ENCODE assay signal across 19 mouse cellular contexts in the genomic region with DNA sequence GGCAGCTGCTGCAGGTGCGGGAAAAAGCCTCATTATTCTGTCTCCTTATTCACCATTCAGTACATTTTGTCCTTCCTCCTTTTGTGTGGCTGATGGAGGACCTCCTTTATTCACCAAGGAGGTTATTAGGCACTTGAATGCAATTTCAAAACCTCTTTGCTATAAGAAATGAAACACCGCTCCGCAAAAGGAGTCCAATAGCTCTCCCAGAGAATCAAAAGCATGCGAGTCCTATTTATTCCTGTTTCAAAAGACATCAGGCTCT.
DNase-seq lines count a peak whose midpoint lies in the region; ATAC-seq lines count a peak whose summit lies in the region.
"Had no signal": no experiment of that assay in that cellular context is flagged by ENCODE, and none has a peak within 500 bp of the region (broad histone marks: within the 10 kb centered on the region; RNA-seq: fewer than 3 reads in every experiment).

No protein-coding gene starts in this region.

- WGBS in forebrain, embryonic 10.5 days, result 49% methylated on average over 4 of the region's 4 CpGs
- WGBS in forebrain, embryonic 11.5 days, result 33% methylated on average over 4 of the region's 4 CpGs
- 11% methylated on average over 4 of the region's 4 CpGs for WGBS in forebrain, embryonic 16.5 days
- 36% methylated on average over 4 of the region's 4 CpGs for WGBS in midbrain, embryonic 14.5 days
- 37% methylated on average over 4 of the region's 4 CpGs for WGBS in neural tube, embryonic 15.5 days

- no peaks in the 10 kb centered on the region for H3K27me3 ChIP-seq in forebrain, embryonic 10.5 days (ENCODE audit: poor library complexity, severe bottlenecking)
- H3K27me3 ChIP-seq in forebrain, embryonic 11.5 days (ENCODE audit: control insufficient read depth, insufficient read depth, low read length), result no peaks in the 10 kb centered on the region
- no peaks in the 10 kb centered on the region for H3K27me3 ChIP-seq in forebrain, embryonic 16.5 days (replicated peaks; ENCODE audit: control insufficient read depth, insufficient read depth, low read length)
- no peaks in the 10 kb centered on the region for H3K27me3 ChIP-seq in midbrain, embryonic 14.5 days (ENCODE audit: control insufficient read depth, insufficient read depth, low read length)
- H3K27me3 ChIP-seq in neural tube, embryonic 15.5 days (replicated peaks), result no peaks in the 10 kb centered on the region
- H3K27me3 ChIP-seq: kidney, embryonic 15.5 days had no signal

- peak overlapping the region; percentile 51; the same call in 1 of the 2 replicates for H3K27ac ChIP-seq in forebrain, embryonic 10.5 days
- no peak overlapping the region for H3K27ac ChIP-seq in forebrain, embryonic 11.5 days (ENCODE audit: low read depth, low read length)
- peak overlapping the region; percentile 41; the same call in 1 of the 2 replicates for H3K27ac ChIP-seq in forebrain, embryonic 16.5 days (ENCODE audit: low read length)
- peak overlapping the region; percentile 55; the same call in 1 of the 2 replicates for H3K27ac ChIP-seq in midbrain, embryonic 14.5 days (replicated peaks; ENCODE audit: low read depth, low read length)
- no peak overlapping the region for H3K27ac ChIP-seq in neural tube, embryonic 15.5 days (replicated peaks)
- H3K27ac ChIP-seq: kidney, embryonic 15.5 days; left cerebral cortex, adult 2 months; macrophage had no signal

- H3K9ac ChIP-seq in forebrain, embryonic 11.5 days (ENCODE audit: low read length), result no peak overlapping the region
- H3K9ac ChIP-seq in forebrain, embryonic 16.5 days (replicated peaks; ENCODE audit: low read depth, low read length), result no peak overlapping the region
- no peak overlapping the region for H3K9ac ChIP-seq in midbrain, embryonic 14.5 days (replicated peaks; ENCODE audit: low read length)
- H3K9ac ChIP-seq in neural tube, embryonic 15.5 days (replicated peaks), result no peak overlapping the region
- H3K9ac ChIP-seq: kidney, embryonic 15.5 days had no signal

- H3K4me1 ChIP-seq in forebrain, embryonic 10.5 days, result peaks cover 12% of the 10 kb centered on the region
- no peaks in the 10 kb centered on the region; the same call in 1 of the 2 replicates for H3K4me1 ChIP-seq in forebrain, embryonic 11.5 days (replicated peaks; ENCODE audit: control insufficient read depth, insufficient read depth, low read length)
- H3K4me1 ChIP-seq in forebrain, embryonic 16.5 days (replicated peaks; ENCODE audit: control insufficient read depth, insufficient read depth, low read length), result peaks cover 2% of the 10 kb centered on the region; the same call in 1 of the 2 replicates
- H3K4me1 ChIP-seq in midbrain, embryonic 14.5 days (ENCODE audit: control insufficient read depth, insufficient read depth, low read length), result peaks cover 6% of the 10 kb centered on the region; the same call in 1 of the 2 replicates
- 0 out of 2 replicates have a peak, but pooled peaks cover 6% of the 10 kb centered on the region for H3K4me1 ChIP-seq in neural tube, embryonic 15.5 days
- H3K4me1 ChIP-seq: kidney, embryonic 15.5 days had no signal

- no peak overlapping the region for H3K4me2 ChIP-seq in forebrain, embryonic 11.5 days (ENCODE audit: low read depth, low read length, severe bottlenecking)
- H3K4me2 ChIP-seq in forebrain, embryonic 16.5 days (ENCODE audit: low read length), result no peak overlapping the region; the same call in 1 of the 2 replicates
- no peak overlapping the region for H3K4me2 ChIP-seq in midbrain, embryonic 14.5 days (ENCODE audit: low read length)
- no peak overlapping the region for H3K4me2 ChIP-seq in neural tube, embryonic 15.5 days
- H3K4me2 ChIP-seq: kidney, embryonic 15.5 days had no signal

- no peak for ATAC-seq in forebrain, embryonic 11.5 days (replicated peaks; ENCODE audit: low FRiP score)
- ATAC-seq in forebrain, embryonic 16.5 days, result no peak
- ATAC-seq in midbrain, embryonic 14.5 days (ENCODE audit: low FRiP score, low TSS enrichment), result no peak
- no peak for ATAC-seq in neural tube, embryonic 15.5 days (ENCODE audit: low FRiP score)
- ATAC-seq: activated CD4-positive, CD25-positive, alpha-beta regulatory T cell, adult 4 months; intestine, postnatal 0 days had no signal

- no peaks in the 10 kb centered on the region for H3K9me3 ChIP-seq in forebrain, embryonic 10.5 days
- no peaks in the 10 kb centered on the region for H3K9me3 ChIP-seq in forebrain, embryonic 11.5 days (ENCODE audit: control insufficient read depth, low read length)
- H3K9me3 ChIP-seq in forebrain, embryonic 16.5 days (ENCODE audit: control insufficient read depth, low read length), result no peaks in the 10 kb centered on the region
- no peaks in the 10 kb centered on the region for H3K9me3 ChIP-seq in midbrain, embryonic 14.5 days (ENCODE audit: control insufficient read depth, low read length)
- no peaks in the 10 kb centered on the region for H3K9me3 ChIP-seq in neural tube, embryonic 15.5 days (replicated peaks)
- H3K9me3 ChIP-seq: kidney, embryonic 15.5 days had no signal

- H3K36me3 ChIP-seq in forebrain, embryonic 10.5 days (replicated peaks), result no peaks in the 10 kb centered on the region
- no peaks in the 10 kb centered on the region for H3K36me3 ChIP-seq in forebrain, embryonic 11.5 days (ENCODE audit: control insufficient read depth, insufficient read depth, low read length)
- H3K36me3 ChIP-seq in forebrain, embryonic 16.5 days (ENCODE audit: control insufficient read depth, insufficient read depth), result no peaks in the 10 kb centered on the region
- H3K36me3 ChIP-seq in midbrain, embryonic 14.5 days (ENCODE audit: control insufficient read depth, insufficient read depth, low read length), result no peaks in the 10 kb centered on the region
- H3K36me3 ChIP-seq in neural tube, embryonic 15.5 days, result no peaks in the 10 kb centered on the region
- H3K36me3 ChIP-seq: kidney, embryonic 15.5 days had no signal

- no peak overlapping the region for H3K4me3 ChIP-seq in forebrain, embryonic 10.5 days
- no peak overlapping the region for H3K4me3 ChIP-seq in forebrain, embryonic 11.5 days (ENCODE audit: low read depth, low read length)
- no peak overlapping the region for H3K4me3 ChIP-seq in forebrain, embryonic 16.5 days (replicated peaks; ENCODE audit: low read length)
- H3K4me3 ChIP-seq in midbrain, embryonic 14.5 days (replicated peaks; ENCODE audit: low read depth, low read length), result no peak overlapping the region
- H3K4me3 ChIP-seq in neural tube, embryonic 15.5 days (replicated peaks), result no peak overlapping the region
- H3K4me3 ChIP-seq: kidney, embryonic 15.5 days; left cerebral cortex, adult 2 months had no signal

- DNase-seq in forebrain, embryonic 10.5 days (ENCODE audit: extremely low spot score, low spot score), result no peak
- no peak for DNase-seq in forebrain, embryonic 11.5 days (ENCODE audit: low spot score)
- peak; percentile 34 for DNase-seq in brain, adult 2 months (ENCODE audit: low read depth, low spot score)
- peak; percentile 30 for DNase-seq in midbrain, embryonic 14.5 days
- no peak for DNase-seq in cerebellum, adult 11 months
- DNase-seq in layer of hippocampus, postnatal 10 days (ENCODE audit: low spot score in 2 of 2), result no peak
- DNase-seq: adrenal gland, postnatal 10 days; cerebellum, adult 9-10 months; kidney, postnatal 36 days; liver; thymus, adult 18-20 months; thymus, postnatal 4 days had no signal

Comparison
In these comparisons a context has a peak if more than half of its experiments do, and no peak if none do; other contexts are left out.
1. H3K27ac ChIP-seq: peak in forebrain, embryonic 10.5 days (single experiment), forebrain, embryonic 16.5 days (single experiment) and midbrain, embryonic 14.5 days (single experiment); none in forebrain, embryonic 11.5 days (single experiment) and neural tube, embryonic 15.5 days (single experiment).
2. DNase-seq: peak in brain, adult 2 months (single experiment) and midbrain, embryonic 14.5 days (single experiment); none in forebrain, embryonic 10.5 days (single experiment), forebrain, embryonic 11.5 days (single experiment), cerebellum, adult 11 months (single experiment) and layer of hippocampus, postnatal 10 days (0 of 2).